Mouse (Mus musculus) hindbrain, embryonic 16.5 days (tissue): ENCODE data around the gene Pick1. TPM values are rescaled to one million over a fixed set of nuclear protein-coding genes. Genes with fewer than 3 reads are reported as not detected.
A peak's percentile ranks its signal among the peaks of the same experiment; 100 is the strongest.
"Not testable (repeated sequence)": the region's sequence is repeated elsewhere in the genome, so short reads cannot be mapped to it uniquely, and the experiment has no call there.

Source experiments
- ATAC-seq: fragments of 200-750 bp; cut with Nextera tagmentation; 2 replicates; pipeline ENCODE4 v1.8.0; 2017; ENCODE audit warnings: moderate TSS enrichment, moderate library complexity
- H3K27ac ChIP-seq: fragments of 300-500 bp; sonication (generic); 2 replicates; pipeline ENCODE4 v1.5.1; 2014; ENCODE audit warnings: low read depth, mild to moderate bottlenecking, control low read depth, low read length, moderate library complexity
- H3K27me3 ChIP-seq: fragments of 300-500 bp; sonication (generic); replicated peaks from 2 replicates; pipeline ENCODE4 v1.6.1; 2014; ENCODE audit warnings: low read length; ENCODE audit not compliant: control insufficient read depth, insufficient read depth
- H3K36me3 ChIP-seq: fragments of 300-500 bp; sonication (generic); 2 replicates; pipeline ENCODE4 v1.6.1; 2014; ENCODE audit warnings: mild to moderate bottlenecking, low read length, moderate library complexity, mixed read lengths; ENCODE audit not compliant: control insufficient read depth, insufficient read depth
- H3K4me1 ChIP-seq: fragments of 300-500 bp; sonication (generic); 2 replicates; pipeline ENCODE4 v1.6.1; 2014; ENCODE audit warnings: low read depth, low read length; ENCODE audit not compliant: control insufficient read depth, insufficient read depth
- H3K4me2 ChIP-seq: fragments of 300-500 bp; sonication (generic); 2 replicates; pipeline ENCODE4 v1.6.1; 2014; ENCODE audit warnings: mild to moderate bottlenecking, low read length, control low read depth, moderate library complexity
- H3K4me3 ChIP-seq: fragments of 300-500 bp; sonication (generic); 2 replicates; pipeline ENCODE4 v1.5.1; 2014; ENCODE audit warnings: mild to moderate bottlenecking, low read length, control low read depth, moderate library complexity
- H3K9ac ChIP-seq: fragments of 300-500 bp; sonication (generic); 2 replicates; pipeline ENCODE4 v1.6.1; 2014; ENCODE audit warnings: low read depth, mild to moderate bottlenecking, control low read depth, low read length, moderate library complexity
- H3K9me3 ChIP-seq: fragments of 300-500 bp; sonication (generic); 2 replicates; pipeline ENCODE4 v1.6.1; 2014; ENCODE audit warnings: mild to moderate bottlenecking, low read length, moderate library complexity; ENCODE audit not compliant: control insufficient read depth
- WGBS: fragments of 180-500 bp; shearing (Covaris S2); extraction: QIAGEN DNeasy Blood & Tissue Kit; methylation state at CpG from one replicate; pipeline ENCODE4 v1.1.7; 2014; 5-methylcytosine and 5-hydroxymethylcytosine counted together
- polyA plus RNA-seq: library from polyadenylated mRNA; unstranded; fragments of >200 nt; fragmentation: Nextera tagmentation; extraction: Ambion mirVana; gene quantifications from 2 replicates; pipeline ENCODE4 v1.2.1, GENCODE M21; 2015

Pick1 gene
- polyA plus RNA-seq, 1 experiment from 2014 or later = 99.1 TPM

GRCm38 (mm10) chr15:79219572-79219971, 9.4 kb upstream of the Pick1 start:
- Histone ChIP-seq H3K9ac (no peak overlapping the region), H3K9me3 (no peaks in the 10 kb centered on the region), H3K4me1 (no peaks in the 10 kb centered on the region), H3K4me2 (no peak overlapping the region), H3K36me3 (no peaks in the 10 kb centered on the region), H3K4me3 (no peak overlapping the region), H3K27me3 (no peaks in the 10 kb centered on the region), H3K27ac (no peak overlapping the region)
- WGBS = 0% methylated on average over 1 of the region's 1 CpGs
- no peak for ATAC-seq

- no peak overlapping the region for H3K4me2 ChIP-seq
- 11% methylated on average over 3 of the region's 5 CpGs for WGBS
- H3K4me1 ChIP-seq = peaks cover 6% of the 10 kb centered on the region
- H3K9ac ChIP-seq = no peak overlapping the region; the same call in 1 of the 2 replicates
- H3K27me3 ChIP-seq = no peaks in the 10 kb centered on the region
- no peaks in the 10 kb centered on the region for H3K36me3 ChIP-seq
- H3K27ac ChIP-seq = no peak overlapping the region
- H3K4me3 ChIP-seq = no peak overlapping the region
- ATAC-seq = 0 out of 2 replicates have a peak, but pooled peaks have one; percentile 37
- no peaks in the 10 kb centered on the region for H3K9me3 ChIP-seq
Measured at GRCm38 (mm10) chr15:79223641-79224040, 5.3 kb upstream of the Pick1 start.

- Histone ChIP-seq H3K9me3 (no peaks in the 10 kb centered on the region), H3K9ac (no peak overlapping the region), H3K27ac (no peak overlapping the region), H3K4me1 (peaks cover 8% of the 10 kb centered on the region), H3K36me3 (no peaks in the 10 kb centered on the region), H3K27me3 (no peaks in the 10 kb centered on the region), H3K4me3 (no peak overlapping the region), H3K4me2 (no peak overlapping the region)
- peak; percentile 37 for ATAC-seq
- WGBS = 6% methylated on average over 5 of the region's 5 CpGs
Measured at GRCm38 (mm10) chr15:79224685-79225084, 4.3 kb upstream of the Pick1 start.

- not testable (repeated sequence) for H3K9ac ChIP-seq, H3K9me3 ChIP-seq, H3K27ac ChIP-seq, ATAC-seq, H3K36me3 ChIP-seq, H3K4me3 ChIP-seq, H3K4me2 ChIP-seq, H3K27me3 ChIP-seq
- WGBS = 67% methylated on average over 2 of the region's 2 CpGs
- peaks cover 16% of the 10 kb centered on the region for H3K4me1 ChIP-seq
Measured at GRCm38 (mm10) chr15:79225780-79226179, 3.2 kb upstream of the Pick1 start.

- peaks cover 33% of the 10 kb centered on the region for H3K36me3 ChIP-seq
- ATAC-seq = 0 out of 2 replicates have a peak, but pooled peaks have one; percentile 17
- no peak overlapping the region for H3K4me3 ChIP-seq
- no peaks in the 10 kb centered on the region for H3K27me3 ChIP-seq
- H3K4me1 ChIP-seq = peaks cover 2% of the 10 kb centered on the region; the same call in 1 of the 2 replicates
- H3K9ac ChIP-seq = no peak overlapping the region
- no peak overlapping the region for H3K4me2 ChIP-seq
- no peaks in the 10 kb centered on the region for H3K9me3 ChIP-seq
- H3K27ac ChIP-seq = no peak overlapping the region
- WGBS = 63% methylated on average over 9 of the region's 9 CpGs
Measured at GRCm38 (mm10) chr15:79235268-79235667, 6.3 kb downstream of the Pick1 start.

- Histone ChIP-seq H3K27ac (no peak overlapping the region), H3K4me2 (no peak overlapping the region), H3K9ac (no peak overlapping the region), H3K9me3 (no peaks in the 10 kb centered on the region), H3K4me3 (no peak overlapping the region), H3K4me1 (0 out of 2 replicates have a peak, but pooled peaks cover 3% of the 10 kb centered on the region), H3K27me3 (no peaks in the 10 kb centered on the region), H3K36me3 (peaks cover 40% of the 10 kb centered on the region)
- ATAC-seq = no peak
- WGBS = 71% methylated on average over 6 of the region's 6 CpGs
Measured at GRCm38 (mm10) chr15:79238036-79238435, 9.1 kb downstream of the Pick1 start.

- no peak overlapping the region; the same call in 1 of the 2 replicates for H3K27ac ChIP-seq
- no peak overlapping the region for H3K9ac ChIP-seq
- WGBS = 76% methylated on average over 13 of the region's 13 CpGs
Measured at GRCm38 (mm10) chr15:79242574-79243233, 13.7 kb downstream of the Pick1 start.

GRCm38 (mm10) chr15:79243234-79244042, 14.5 kb downstream of the Pick1 start:
- peaks cover 34% of the 10 kb centered on the region for H3K36me3 ChIP-seq
- WGBS = 14% methylated on average over 10 of the region's 10 CpGs
- no peak overlapping the region for H3K9ac ChIP-seq
- no peak overlapping the region for H3K4me3 ChIP-seq
- H3K9me3 ChIP-seq = no peaks in the 10 kb centered on the region
- H3K27me3 ChIP-seq = no peaks in the 10 kb centered on the region
- H3K4me2 ChIP-seq = 0 out of 2 replicates have a peak overlapping the region, but pooled peaks have one; percentile 5
- peaks cover 12% of the 10 kb centered on the region for H3K4me1 ChIP-seq
- peak overlapping the region; percentile 30 for H3K27ac ChIP-seq
- ATAC-seq = peak; percentile 99

More at GRCm38 (mm10) chr15:79242574-79243233, 13.7 kb downstream of the Pick1 start:
- H3K4me1 ChIP-seq = peaks cover 12% of the 10 kb centered on the region
- no peaks in the 10 kb centered on the region for H3K27me3 ChIP-seq
- peaks cover 35% of the 10 kb centered on the region for H3K36me3 ChIP-seq
- H3K4me2 ChIP-seq = no peak overlapping the region
- H3K4me3 ChIP-seq = no peak overlapping the region
- no peaks in the 10 kb centered on the region for H3K9me3 ChIP-seq
- peak; percentile 58 for ATAC-seq
